ENCODE assay signal across 8 mouse cellular contexts in genomic region chrX:74368209-74368909, GRCm38 (mm10). TPM values are rescaled to one million over a fixed set of nuclear protein-coding genes. Genes with fewer than 3 reads are reported as not detected.
DNase-seq lines count a peak whose midpoint lies in the region; ATAC-seq and TF ChIP-seq lines count a peak whose summit lies in the region.

No protein-coding gene starts in this region.

- peak overlapping the region; percentile 91 for H3K27ac ChIP-seq in forebrain, embryonic 10.5 days
- peak overlapping the region; percentile 78 for H3K27ac ChIP-seq in heart, embryonic 15.5 days
- peak overlapping the region; percentile 82 for H3K27ac ChIP-seq in liver, postnatal 0 days (ENCODE audit: low read depth)
- no peak overlapping the region for H3K27ac ChIP-seq in neural tube, embryonic 12.5 days

- H3K27me3 ChIP-seq in forebrain, embryonic 10.5 days (ENCODE audit: poor library complexity, severe bottlenecking) = no peaks in the 10 kb centered on the region
- no peaks in the 10 kb centered on the region for H3K27me3 ChIP-seq in heart, embryonic 15.5 days
- no peaks in the 10 kb centered on the region for H3K27me3 ChIP-seq in liver, postnatal 0 days (ENCODE audit: insufficient read depth, low read length)
- no peaks in the 10 kb centered on the region for H3K27me3 ChIP-seq in neural tube, embryonic 12.5 days (replicated peaks)

- ATAC-seq in heart, embryonic 15.5 days (replicated peaks; ENCODE audit: insufficient number of reproducible peaks, insufficient read depth, low FRiP score, low read depth) = peak; percentile 67
- ATAC-seq in liver, postnatal 0 days = peak; percentile 77
- peak; percentile 67 for ATAC-seq in neural tube, embryonic 12.5 days (ENCODE audit: low FRiP score, low read depth)

- peaks cover 28% of the 10 kb centered on the region for H3K4me1 ChIP-seq in forebrain, embryonic 10.5 days
- H3K4me1 ChIP-seq in heart, embryonic 15.5 days (replicated peaks) = peaks cover 7% of the 10 kb centered on the region
- H3K4me1 ChIP-seq in liver, postnatal 0 days (ENCODE audit: insufficient read depth) = 0 out of 2 replicates have a peak, but pooled peaks cover 9% of the 10 kb centered on the region
- H3K4me1 ChIP-seq in neural tube, embryonic 12.5 days = no peaks in the 10 kb centered on the region; the same call in 1 of the 2 replicates

- H3K4me2 ChIP-seq in heart, embryonic 15.5 days = peak overlapping the region; percentile 72
- H3K4me2 ChIP-seq in liver, postnatal 0 days (ENCODE audit: low read depth, low read length) = peak overlapping the region; percentile 80
- peak overlapping the region; percentile 64 for H3K4me2 ChIP-seq in neural tube, embryonic 12.5 days (replicated peaks)

- no peak for TF ChIP-seq EP300 in liver, postnatal 0 days (IDR thresholded peaks at IDR 0.05; ENCODE audit: low read depth)

- no peaks in the 10 kb centered on the region for H3K9me3 ChIP-seq in forebrain, embryonic 10.5 days
- H3K9me3 ChIP-seq in heart, embryonic 15.5 days (replicated peaks) = no peaks in the 10 kb centered on the region
- H3K9me3 ChIP-seq in liver, postnatal 0 days (ENCODE audit: low read length) = no peaks in the 10 kb centered on the region
- no peaks in the 10 kb centered on the region for H3K9me3 ChIP-seq in neural tube, embryonic 12.5 days

- peak; percentile 13; the same call in 1 of the 2 replicates for TF ChIP-seq CTCF in liver, postnatal 0 days (IDR thresholded peaks at IDR 0.05; ENCODE audit: low read depth)

- H3K9ac ChIP-seq in heart, embryonic 15.5 days = peak overlapping the region; percentile 70
- H3K9ac ChIP-seq in liver, postnatal 0 days (replicated peaks) = peak overlapping the region; percentile 78
- peak overlapping the region; percentile 73 for H3K9ac ChIP-seq in neural tube, embryonic 12.5 days

- H3K36me3 ChIP-seq in forebrain, embryonic 10.5 days (replicated peaks) = peaks cover 30% of the 10 kb centered on the region
- peaks cover 6% of the 10 kb centered on the region; the same call in 1 of the 2 replicates for H3K36me3 ChIP-seq in heart, embryonic 15.5 days
- H3K36me3 ChIP-seq in liver, postnatal 0 days (replicated peaks; ENCODE audit: insufficient read depth, low read length) = no peaks in the 10 kb centered on the region
- H3K36me3 ChIP-seq in neural tube, embryonic 12.5 days = no peaks in the 10 kb centered on the region

- DNase-seq in CD4-positive, CD25-positive, alpha-beta regulatory T cell, adult 2 months (ENCODE audit: low read depth, low spot score) = peak; percentile 74
- DNase-seq in brain, adult 2 months (ENCODE audit: low read depth, low spot score) = peak; percentile 71
- peak; percentile 57 for DNase-seq in forebrain, embryonic 10.5 days (ENCODE audit: extremely low spot score, low spot score)
- DNase-seq in kidney, postnatal 14 days = peak; percentile 86
- peak; percentile 81 for DNase-seq in liver, postnatal 0 days
- peak; percentile 78 for DNase-seq in testis, postnatal 10 days (ENCODE audit: low spot score)

- H3K4me3 ChIP-seq in forebrain, embryonic 10.5 days = peak overlapping the region; percentile 66
- H3K4me3 ChIP-seq in heart, embryonic 15.5 days = peak overlapping the region; percentile 66
- H3K4me3 ChIP-seq in liver, postnatal 0 days (ENCODE audit: low read depth, low read length) = peak overlapping the region; percentile 73
- peak overlapping the region; percentile 54 for H3K4me3 ChIP-seq in neural tube, embryonic 12.5 days

- 13% methylated on average over 40 of the region's 49 CpGs for WGBS in forebrain, embryonic 10.5 days
- 12% methylated on average over 39 of the region's 49 CpGs for WGBS in heart, embryonic 15.5 days
- 11% methylated on average over 35 of the region's 49 CpGs for WGBS in liver, postnatal 0 days (ENCODE audit: insufficient replicate concordance)
- WGBS in neural tube, embryonic 12.5 days = 21% methylated on average over 46 of the region's 49 CpGs

RNA-seq across cellular contexts. Expression of gene Ubl4a, which starts 4.7 kb away (rescaled TPM):
- polyA plus RNA-seq in forebrain, embryonic 10.5 days (2016; fragmentation: Nextera tagmentation; extraction: Ambion mirVana) = 64.3 and 67.3 TPM in 2 replicates
- polyA plus RNA-seq in heart, embryonic 15.5 days (2015; fragmentation: Nextera tagmentation; extraction: Ambion mirVana) = 56.4 and 62.2 TPM in 2 replicates
- 38.3 TPM in 2 replicates for polyA plus RNA-seq in liver, postnatal 0 days (2015; fragmentation: Nextera tagmentation; extraction: Ambion mirVana)
- polyA plus RNA-seq in neural tube, embryonic 12.5 days (2016; fragmentation: Nextera tagmentation; extraction: Ambion mirVana) = 61.1 and 63.7 TPM in 2 replicates

RNA-seq across cellular contexts. Expression of gene Slc10a3, which starts 4.8 kb away (rescaled TPM):
- 10.6 and 12.5 TPM in 2 replicates for polyA plus RNA-seq in forebrain, embryonic 10.5 days (2016; fragmentation: Nextera tagmentation; extraction: Ambion mirVana)
- 12.0 and 14.3 TPM in 2 replicates for polyA plus RNA-seq in heart, embryonic 15.5 days (2015; fragmentation: Nextera tagmentation; extraction: Ambion mirVana)
- polyA plus RNA-seq in liver, postnatal 0 days (2015; fragmentation: Nextera tagmentation; extraction: Ambion mirVana) = 7.7 and 7.8 TPM in 2 replicates
- polyA plus RNA-seq in neural tube, embryonic 12.5 days (2016; fragmentation: Nextera tagmentation; extraction: Ambion mirVana) = 8.3 and 8.4 TPM in 2 replicates

RNA-seq across cellular contexts. Expression of gene Lage3, which starts 14.9 kb away (rescaled TPM):
- 120 and 125 TPM in 2 replicates for polyA plus RNA-seq in forebrain, embryonic 10.5 days (2016; fragmentation: Nextera tagmentation; extraction: Ambion mirVana)
- 80.3 and 87.5 TPM in 2 replicates for polyA plus RNA-seq in heart, embryonic 15.5 days (2015; fragmentation: Nextera tagmentation; extraction: Ambion mirVana)
- polyA plus RNA-seq in liver, postnatal 0 days (2015; fragmentation: Nextera tagmentation; extraction: Ambion mirVana) = 46.6 and 48.3 TPM in 2 replicates
- polyA plus RNA-seq in neural tube, embryonic 12.5 days (2016; fragmentation: Nextera tagmentation; extraction: Ambion mirVana) = 83.2 and 89.6 TPM in 2 replicates

RNA-seq across cellular contexts. Expression of gene Fam3a, which starts 24.7 kb away (rescaled TPM):
- polyA plus RNA-seq in forebrain, embryonic 10.5 days (2016; fragmentation: Nextera tagmentation; extraction: Ambion mirVana) = 22.8 and 23.7 TPM in 2 replicates
- polyA plus RNA-seq in heart, embryonic 15.5 days (2015; fragmentation: Nextera tagmentation; extraction: Ambion mirVana) = 26.8 and 31.2 TPM in 2 replicates
- polyA plus RNA-seq in liver, postnatal 0 days (2015; fragmentation: Nextera tagmentation; extraction: Ambion mirVana) = 9.7 and 11.1 TPM in 2 replicates
- 27.3 and 31.5 TPM in 2 replicates for polyA plus RNA-seq in neural tube, embryonic 12.5 days (2016; fragmentation: Nextera tagmentation; extraction: Ambion mirVana)

RNA-seq across cellular contexts. Expression of gene Ikbkg, which starts 24.7 kb away (rescaled TPM):
- 18.9 and 20.9 TPM in 2 replicates for polyA plus RNA-seq in forebrain, embryonic 10.5 days (2016; fragmentation: Nextera tagmentation; extraction: Ambion mirVana)
- 18.2 and 18.9 TPM in 2 replicates for polyA plus RNA-seq in heart, embryonic 15.5 days (2015; fragmentation: Nextera tagmentation; extraction: Ambion mirVana)
- polyA plus RNA-seq in liver, postnatal 0 days (2015; fragmentation: Nextera tagmentation; extraction: Ambion mirVana) = 11.7 and 12.9 TPM in 2 replicates
- 19.9 and 21.2 TPM in 2 replicates for polyA plus RNA-seq in neural tube, embryonic 12.5 days (2016; fragmentation: Nextera tagmentation; extraction: Ambion mirVana)
